Mouse (Mus musculus): Measurements from ENCODE around the gene Acss2. TPM values are rescaled to one million over a fixed set of nuclear protein-coding genes. Genes with fewer than 3 reads are reported as not detected.

The Acss2 gene
- total RNA-seq, 2 experiments from 2014 or later = 9.6 to 12.0 TPM

- ATAC-seq (ENCODE audit: poor library complexity, severe bottlenecking) = no peak
Observed at GRCm38 (mm10) chr2:155626277-155626676, 108.5 kb downstream of the Acss2 start.

- ATAC-seq (ENCODE audit: poor library complexity, severe bottlenecking) = peak; percentile 74
Observed at GRCm38 (mm10) chr2:155627030-155627738, 109.4 kb downstream of the Acss2 start.

GRCm38 (mm10) chr2:155628112-155628511 lies 110.4 kb downstream of the Acss2 start:
- ATAC-seq (ENCODE audit: poor library complexity, severe bottlenecking) = no peak

GRCm38 (mm10) chr2:155628519-155628918 lies 110.8 kb downstream of the Acss2 start:
- ATAC-seq (ENCODE audit: poor library complexity, severe bottlenecking) = no peak

- peak; percentile 34 for ATAC-seq (ENCODE audit: poor library complexity, severe bottlenecking)
Observed at GRCm38 (mm10) chr2:155629231-155629661, 111.5 kb downstream of the Acss2 start.

- ATAC-seq (ENCODE audit: poor library complexity, severe bottlenecking) = no peak
Observed at GRCm38 (mm10) chr2:155630153-155630552, 112.4 kb downstream of the Acss2 start.

GRCm38 (mm10) chr2:155630590-155631416 lies 113.1 kb downstream of the Acss2 start:
- no peak for ATAC-seq (ENCODE audit: poor library complexity, severe bottlenecking)

GRCm38 (mm10) chr2:155632138-155632936 lies 114.6 kb downstream of the Acss2 start:
- ATAC-seq (ENCODE audit: poor library complexity, severe bottlenecking) = no peak

GRCm38 (mm10) chr2:155633121-155633520 lies 115.4 kb downstream of the Acss2 start:
- ATAC-seq (ENCODE audit: poor library complexity, severe bottlenecking) = no peak

- no peak for ATAC-seq (ENCODE audit: poor library complexity, severe bottlenecking)
Observed at GRCm38 (mm10) chr2:155633731-155634130, 116.0 kb downstream of the Acss2 start.

GRCm38 (mm10) chr2:155634562-155634961 lies 116.8 kb downstream of the Acss2 start:
- no peak for ATAC-seq (ENCODE audit: poor library complexity, severe bottlenecking)

Other genes starting within 250 kb of the Acss2 start
- gene Map1lc3a, start 241.7 kb upstream of the Acss2 start, total RNA-seq (2015) = 4.7 TPM in 2 replicates
- 0.51 and 1.3 TPM in 2 replicates for gene Map1lc3a, start 241.7 kb upstream of the Acss2 start, total RNA-seq (2017)
- 33.3 and 41.5 TPM in 2 replicates for gene Pigu, start 160.5 kb upstream of the Acss2 start, total RNA-seq (2015)
- 23.7 and 24.4 TPM in 2 replicates for gene Pigu, start 160.5 kb upstream of the Acss2 start, total RNA-seq (2017)
- gene Trp53inp2, start 136.9 kb upstream of the Acss2 start, total RNA-seq (2015) = 30.5 and 31.0 TPM in 2 replicates
- 18.8 and 29.5 TPM in 2 replicates for gene Trp53inp2, start 136.9 kb upstream of the Acss2 start, total RNA-seq (2017)
- gene Ncoa6, start 44.1 kb upstream of the Acss2 start, total RNA-seq (2015) = 65.1 and 71.0 TPM in 2 replicates
- gene Ncoa6, start 44.1 kb upstream of the Acss2 start, total RNA-seq (2017) = 16.7 and 24.8 TPM in 2 replicates
- not detected in 2 replicates for gene Ggt7, start 289 bp downstream of the Acss2 start, total RNA-seq (2015)
- gene Ggt7, start 289 bp downstream of the Acss2 start, total RNA-seq (2017) = not detected in 2 replicates
- 9.6 and 9.7 TPM in 2 replicates for gene Gss, start 74.9 kb downstream of the Acss2 start, total RNA-seq (2015)
- gene Gss, start 74.9 kb downstream of the Acss2 start, total RNA-seq (2017) = 13.3 and 17.1 TPM in 2 replicates
- not detected in 2 replicates for gene Myh7b, start 93.3 kb downstream of the Acss2 start, total RNA-seq (2015)
- gene Myh7b, start 93.3 kb downstream of the Acss2 start, total RNA-seq (2017) = not detected in 2 replicates
- gene Trpc4ap, start 174.4 kb downstream of the Acss2 start, total RNA-seq (2015) = 63.0 and 80.0 TPM in 2 replicates
- gene Trpc4ap, start 174.4 kb downstream of the Acss2 start, total RNA-seq (2017) = 104 and 106 TPM in 2 replicates
- gene Edem2, start 211.5 kb downstream of the Acss2 start, total RNA-seq (2015) = 23.4 and 25.9 TPM in 2 replicates
- gene Edem2, start 211.5 kb downstream of the Acss2 start, total RNA-seq (2017) = 34.8 and 34.9 TPM in 2 replicates
- not detected in 2 replicates for gene Gm17581, start 217.9 kb downstream of the Acss2 start, total RNA-seq (2015)
- not detected in 2 replicates for gene Gm17581, start 217.9 kb downstream of the Acss2 start, total RNA-seq (2017)
- gene Procr, start 233.2 kb downstream of the Acss2 start, total RNA-seq (2015) = 0.83 TPM in 1 of 2 replicates, not detected in the other
- not detected in 2 replicates for gene Procr, start 233.2 kb downstream of the Acss2 start, total RNA-seq (2017)